Mouse (Mus musculus) lung, embryonic 14.5 days (tissue): ENCODE results near the gene Hdac4. TPM values are rescaled to one million over a fixed set of nuclear protein-coding genes. Genes with fewer than 3 reads are reported as not detected.
A peak's percentile ranks its signal among the peaks of the same experiment; 100 is the strongest.

Experiments used
- ATAC-seq: fragments of 200-750 bp; cut with Nextera tagmentation; 2 replicates; pipeline ENCODE4 v1.8.0; 2017; ENCODE audit warnings: mild to moderate bottlenecking, moderate TSS enrichment, moderate library complexity; ENCODE audit not compliant: insufficient read depth
- DNase-seq: peaks from one replicate; pipeline ENCODE4 v3.0.0-alpha.2; 2015
- H3K27ac ChIP-seq: fragments of 300-500 bp; sonication (generic); 2 replicates; pipeline ENCODE4 v1.5.1; 2014; ENCODE audit warnings: low read depth, mild to moderate bottlenecking, moderate library complexity
- H3K27me3 ChIP-seq: fragments of 300-500 bp; sonication (generic); 2 replicates; pipeline ENCODE4 v1.6.1; 2014; ENCODE audit warnings: low read length, control low read depth; ENCODE audit not compliant: insufficient read depth
- H3K36me3 ChIP-seq: fragments of 300-500 bp; sonication (generic); 2 replicates; pipeline ENCODE4 v1.6.1; 2014; ENCODE audit warnings: control low read depth; ENCODE audit not compliant: insufficient read depth
- H3K4me1 ChIP-seq: fragments of 300-500 bp; sonication (generic); 2 replicates; pipeline ENCODE4 v1.6.1; 2014; ENCODE audit warnings: antibody characterized with exemption, control low read depth; ENCODE audit not compliant: insufficient read depth
- H3K4me2 ChIP-seq: fragments of 300-500 bp; sonication (generic); 2 replicates; pipeline ENCODE4 v1.6.1; 2014; ENCODE audit warnings: mild to moderate bottlenecking
- H3K4me3 ChIP-seq: fragments of 300-500 bp; sonication (generic); 2 replicates; pipeline ENCODE4 v1.5.1; 2014; ENCODE audit warnings: low read depth, low read length
- H3K9ac ChIP-seq: fragments of 300-500 bp; sonication (generic); 2 replicates; pipeline ENCODE4 v1.6.1; 2014
- H3K9me3 ChIP-seq: fragments of 300-500 bp; sonication (generic); 2 replicates; pipeline ENCODE4 v1.6.1; 2016; ENCODE audit warnings: low read depth, low read length, control low read depth
- CTCF ChIP-seq: IDR thresholded peaks from 2 replicates; pipeline ENCODE4 v1.5.1; 2016; ENCODE audit warnings: antibody characterized with exemption, low read depth
- WGBS: fragments of 180-500 bp; shearing (Covaris S2); extraction: QIAGEN DNeasy Blood & Tissue Kit; methylation state at CpG from one replicate; pipeline ENCODE4 v1.1.7; 2014; 5-methylcytosine and 5-hydroxymethylcytosine counted together
- polyA plus RNA-seq: library from polyadenylated mRNA; unstranded; fragments of >200 nt; fragmentation: Nextera tagmentation; extraction: Ambion mirVana; gene quantifications from 2 replicates; pipeline ENCODE4 v1.2.1, GENCODE M21; 2014

Hdac4 gene
- polyA plus RNA-seq, 1 experiment from 2014 or later = 20.2 TPM

GRCm38 (mm10) chr1:92215996-92216630 lies 20.6 kb upstream of the Hdac4 start:
- no peak overlapping the region for H3K27ac ChIP-seq
- no peak overlapping the region for H3K4me3 ChIP-seq
- H3K27me3 ChIP-seq = no peaks in the 10 kb centered on the region
- 52% methylated on average over 11 of the region's 11 CpGs for WGBS
- H3K9me3 ChIP-seq = no peaks in the 10 kb centered on the region
- no peak overlapping the region for H3K9ac ChIP-seq
- no peak overlapping the region for H3K4me2 ChIP-seq
- ATAC-seq (no peak), DNase-seq (peak; percentile 63)
- H3K4me1 ChIP-seq = 0 out of 2 replicates have a peak, but pooled peaks cover 2% of the 10 kb centered on the region
- no peaks in the 10 kb centered on the region for H3K36me3 ChIP-seq
- TF ChIP-seq CTCF = no peak

GRCm38 (mm10) chr1:92215131-92215638 lies 19.7 kb upstream of the Hdac4 start:
- Histone ChIP-seq H3K9ac (no peak overlapping the region), H3K4me2 (no peak overlapping the region), H3K36me3 (no peaks in the 10 kb centered on the region), H3K27me3 (no peaks in the 10 kb centered on the region), H3K9me3 (no peaks in the 10 kb centered on the region), H3K4me1 (0 out of 2 replicates have a peak, but pooled peaks cover 2% of the 10 kb centered on the region), H3K4me3 (no peak overlapping the region), H3K27ac (no peak overlapping the region)
- DNase-seq = no peak
- ATAC-seq = no peak
- 84% methylated on average over 8 of the region's 8 CpGs for WGBS
- no peak for TF ChIP-seq CTCF

GRCm38 (mm10) chr1:92212003-92212750 lies 16.7 kb upstream of the Hdac4 start:
- no peak overlapping the region for H3K4me2 ChIP-seq
- TF ChIP-seq CTCF = no peak
- no peak overlapping the region for H3K4me3 ChIP-seq
- H3K9me3 ChIP-seq = no peaks in the 10 kb centered on the region
- H3K27me3 ChIP-seq = no peaks in the 10 kb centered on the region
- H3K9ac ChIP-seq = no peak overlapping the region
- no peaks in the 10 kb centered on the region for H3K36me3 ChIP-seq
- no peak overlapping the region for H3K27ac ChIP-seq
- ATAC-seq (0 out of 2 replicates have a peak, but pooled peaks have one; percentile 28), DNase-seq (peak; percentile 10)
- 29% methylated on average over 13 of the region's 13 CpGs for WGBS
- H3K4me1 ChIP-seq = 0 out of 2 replicates have a peak, but pooled peaks cover 2% of the 10 kb centered on the region

- no peak overlapping the region for H3K4me3 ChIP-seq
- no peaks in the 10 kb centered on the region for H3K27me3 ChIP-seq
- no peak overlapping the region for H3K9ac ChIP-seq
- TF ChIP-seq CTCF = no peak
- ATAC-seq = 0 out of 2 replicates have a peak, but pooled peaks have one; percentile 38
- H3K4me2 ChIP-seq = no peak overlapping the region
- no peaks in the 10 kb centered on the region for H3K36me3 ChIP-seq
- no peak overlapping the region for H3K27ac ChIP-seq
- H3K4me1 ChIP-seq = no peaks in the 10 kb centered on the region
- WGBS = 48% methylated on average over 17 of the region's 17 CpGs
- peak; percentile 62 for DNase-seq
- no peaks in the 10 kb centered on the region for H3K9me3 ChIP-seq
Observed at GRCm38 (mm10) chr1:92202639-92203352, 7.3 kb upstream of the Hdac4 start.

- Histone ChIP-seq H3K9me3 (no peaks in the 10 kb centered on the region), H3K4me1 (no peaks in the 10 kb centered on the region), H3K4me2 (no peak overlapping the region), H3K27ac (no peak overlapping the region), H3K9ac (no peak overlapping the region), H3K27me3 (no peaks in the 10 kb centered on the region), H3K36me3 (no peaks in the 10 kb centered on the region), H3K4me3 (no peak overlapping the region)
- DNase-seq (no peak), ATAC-seq (no peak)
- no peak for TF ChIP-seq CTCF
- 73% methylated on average over 3 of the region's 3 CpGs for WGBS
Observed at GRCm38 (mm10) chr1:92190463-92190862, 5.0 kb downstream of the Hdac4 start.

- no peak overlapping the region for H3K9ac ChIP-seq
- no peaks in the 10 kb centered on the region for H3K27me3 ChIP-seq
- H3K4me1 ChIP-seq = no peaks in the 10 kb centered on the region
- H3K4me3 ChIP-seq = no peak overlapping the region
- no peak for TF ChIP-seq CTCF
- no peak overlapping the region for H3K4me2 ChIP-seq
- WGBS = 86% methylated on average over 3 of the region's 3 CpGs
- no peak overlapping the region for H3K27ac ChIP-seq
- DNase-seq (no peak), ATAC-seq (no peak)
- no peaks in the 10 kb centered on the region for H3K36me3 ChIP-seq
- H3K9me3 ChIP-seq = no peaks in the 10 kb centered on the region
Observed at GRCm38 (mm10) chr1:92187137-92187536, 8.4 kb downstream of the Hdac4 start.

GRCm38 (mm10) chr1:92184600-92184999 lies 10.9 kb downstream of the Hdac4 start:
- H3K36me3 ChIP-seq = no peaks in the 10 kb centered on the region
- H3K27me3 ChIP-seq = no peaks in the 10 kb centered on the region
- no peak for TF ChIP-seq CTCF
- ATAC-seq (no peak), DNase-seq (no peak)
- no peak overlapping the region for H3K4me2 ChIP-seq
- H3K9ac ChIP-seq = no peak overlapping the region
- no peak overlapping the region for H3K4me3 ChIP-seq
- no peaks in the 10 kb centered on the region for H3K4me1 ChIP-seq
- 38% methylated on average over 1 of the region's 1 CpGs for WGBS
- no peaks in the 10 kb centered on the region for H3K9me3 ChIP-seq
- H3K27ac ChIP-seq = no peak overlapping the region
